Mouse (Mus musculus) neural tube, embryonic 12.5 days (tissue): Measurements from ENCODE around the gene RPS10-NUDT3. TPM values are rescaled to one million over a fixed set of nuclear protein-coding genes. Genes with fewer than 3 reads are reported as not detected.
"Not testable (repeated sequence)": the region's sequence is repeated elsewhere in the genome, so short reads cannot be mapped to it uniquely, and the experiment has no call there.

Experiments used
- ATAC-seq: fragments of 200-750 bp; cut with Nextera tagmentation; 2 replicates; pipeline ENCODE4 v1.8.0; 2017; ENCODE audit warnings: low read depth, mild to moderate bottlenecking, moderate TSS enrichment, moderate library complexity; ENCODE audit not compliant: low FRiP score
- H3K27ac ChIP-seq: fragments of 300-500 bp; sonication (generic); 2 replicates; pipeline ENCODE4 v1.5.1; 2016
- H3K27me3 ChIP-seq: fragments of 300-500 bp; sonication (generic); replicated peaks from 2 replicates; pipeline ENCODE4 v1.6.1; 2016; ENCODE audit warnings: mild to moderate bottlenecking
- H3K36me3 ChIP-seq: fragments of 300-500 bp; sonication (generic); 2 replicates; pipeline ENCODE4 v1.6.1; 2016; ENCODE audit warnings: mild to moderate bottlenecking
- H3K4me1 ChIP-seq: fragments of 300-500 bp; sonication (generic); 2 replicates; pipeline ENCODE4 v1.6.1; 2016
- H3K4me2 ChIP-seq: fragments of 300-500 bp; sonication (generic); replicated peaks from 2 replicates; pipeline ENCODE4 v1.6.1; 2016; ENCODE audit warnings: mild to moderate bottlenecking
- H3K4me3 ChIP-seq: fragments of 300-500 bp; sonication (generic); 2 replicates; pipeline ENCODE4 v1.5.1; 2016
- H3K9ac ChIP-seq: fragments of 300-500 bp; sonication (generic); 2 replicates; pipeline ENCODE4 v1.6.1; 2016; ENCODE audit warnings: mild to moderate bottlenecking
- H3K9me3 ChIP-seq: fragments of 300-500 bp; sonication (generic); 2 replicates; pipeline ENCODE4 v1.6.1; 2016; ENCODE audit warnings: mild to moderate bottlenecking
- WGBS: fragments of 180-500 bp; shearing (Covaris S2); methylation state at CpG from one replicate; pipeline ENCODE4 v1.1.7; 2016; 5-methylcytosine and 5-hydroxymethylcytosine counted together
- polyA plus RNA-seq: library from polyadenylated mRNA; unstranded; fragments of >200 nt; fragmentation: Nextera tagmentation; extraction: Ambion mirVana; gene quantifications from 2 replicates; pipeline ENCODE4 v1.2.1, GENCODE M21; 2016

Gene RPS10-NUDT3
- polyA plus RNA-seq, 1 experiment from 2014 or later, result not detected

DNA sequence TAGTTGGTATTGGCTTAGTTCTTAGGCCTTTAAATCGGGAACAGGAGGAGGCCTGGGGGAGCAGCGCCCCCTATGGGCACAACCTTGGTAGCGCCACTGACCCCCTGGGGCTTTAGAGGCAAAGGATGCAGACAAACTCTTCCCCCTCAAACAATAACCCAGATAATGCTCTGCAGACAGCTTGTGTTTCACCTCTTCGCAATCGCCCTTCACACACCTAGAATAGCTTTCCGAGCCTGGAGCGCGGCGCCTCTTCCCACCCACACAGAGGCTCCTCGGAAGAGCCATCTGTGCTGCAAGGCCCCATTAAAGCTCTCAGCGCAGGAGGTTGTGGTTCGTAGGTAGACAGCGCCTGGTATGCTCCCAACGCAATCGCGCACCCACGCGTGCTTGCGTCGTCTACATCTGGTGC lies 3.9 kb upstream of the RPS10-NUDT3 start:
- peaks cover 30% of the 10 kb centered on the region for H3K4me1 ChIP-seq
- no peak overlapping the region for H3K4me3 ChIP-seq
- no peak overlapping the region for H3K4me2 ChIP-seq
- ATAC-seq, result no peak
- 85% methylated on average over 20 of the region's 20 CpGs for WGBS
- no peaks in the 10 kb centered on the region for H3K9me3 ChIP-seq
- H3K9ac ChIP-seq, result no peak overlapping the region
- no peaks in the 10 kb centered on the region for H3K36me3 ChIP-seq
- no peak overlapping the region for H3K27ac ChIP-seq
- no peaks in the 10 kb centered on the region for H3K27me3 ChIP-seq

- Histone ChIP-seq H3K36me3 (peaks cover 13% of the 10 kb centered on the region), H3K4me3 (no peak overlapping the region), H3K9ac (no peak overlapping the region), H3K4me1 (peaks cover 34% of the 10 kb centered on the region), H3K27ac (no peak overlapping the region), H3K9me3 (no peaks in the 10 kb centered on the region), H3K4me2 (no peak overlapping the region), H3K27me3 (no peaks in the 10 kb centered on the region)
- no peak for ATAC-seq
- WGBS, result 65% methylated on average over 9 of the region's 9 CpGs
Measured at GRCm38 (mm10) chr17:27637333-27637732, 2.3 kb upstream of the RPS10-NUDT3 start.

DNA sequence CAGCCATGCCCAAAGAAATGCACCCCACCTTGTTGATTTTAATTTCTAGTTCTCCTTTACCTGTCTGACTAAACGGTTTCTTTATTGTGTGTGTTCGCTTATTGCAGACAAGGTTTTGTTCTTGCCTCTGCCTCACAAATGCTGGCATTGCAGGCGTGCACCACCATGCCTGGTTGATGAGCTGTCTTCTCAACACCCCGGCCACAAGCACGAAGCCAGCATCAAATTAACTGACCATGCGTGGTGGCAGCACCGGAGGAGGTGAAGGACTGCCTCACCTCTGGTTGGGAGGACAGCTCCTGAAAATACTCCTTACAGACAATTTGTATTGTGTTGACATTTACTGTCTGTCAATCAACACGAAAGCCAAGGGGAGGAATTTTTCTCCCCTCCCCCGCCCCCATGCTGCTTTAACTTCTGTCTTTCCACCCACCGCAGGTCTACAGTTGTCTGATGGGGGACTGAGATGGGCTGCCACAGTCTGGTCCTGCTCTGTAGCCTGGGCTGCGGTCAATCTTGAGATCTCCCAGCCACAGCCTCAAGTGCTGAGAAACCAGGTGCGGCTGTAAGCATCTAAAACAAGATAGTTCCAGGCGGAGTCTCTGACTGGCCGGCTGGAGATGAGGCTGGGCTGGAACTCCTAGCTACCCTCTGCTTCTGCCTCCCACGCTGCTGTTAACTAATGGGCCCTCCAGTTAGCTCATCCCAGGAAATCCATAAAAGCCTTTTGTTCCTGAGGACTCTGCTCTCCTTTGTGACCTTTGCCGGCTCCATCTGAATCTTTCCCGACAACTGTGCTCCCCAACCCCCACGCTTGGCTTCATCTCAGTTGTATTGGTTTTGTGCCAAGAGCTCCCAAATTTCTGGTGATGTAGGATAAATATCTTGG lies 1.4 kb upstream of the RPS10-NUDT3 start, which contains the start of gene Rps10:
Gene Rps10 (minus strand): TSS at position 538 of the 889 bp plus-strand sequence.
- H3K4me2 ChIP-seq, result peak within 1 kb of the TSS; percentile 96
- 0 out of 2 replicates have a peak within 1 kb of the TSS, but pooled peaks have one; percentile 29 for H3K9ac ChIP-seq
- WGBS, result 19% methylated on average over 18 of the region's 18 CpGs
- no peak for ATAC-seq
- peaks cover 22% of the 10 kb centered on the region for H3K36me3 ChIP-seq
- peaks cover 32% of the 10 kb centered on the region for H3K4me1 ChIP-seq
- H3K27me3 ChIP-seq, result no peaks in the 10 kb centered on the region
- 0 out of 2 replicates have a peak within 1 kb of the TSS, but pooled peaks have one; percentile 20 for H3K27ac ChIP-seq
- H3K4me3 ChIP-seq, result peak within 1 kb of the TSS; percentile 76
- no peaks in the 10 kb centered on the region for H3K9me3 ChIP-seq

- Histone ChIP-seq H3K36me3 (peaks cover 31% of the 10 kb centered on the region), H3K4me2 (peak overlapping the region; percentile 96), H3K4me3 (peak overlapping the region; percentile 76), H3K4me1 (peaks cover 32% of the 10 kb centered on the region)
- not testable (repeated sequence) for H3K27me3 ChIP-seq, H3K27ac ChIP-seq, H3K9ac ChIP-seq, ATAC-seq, H3K9me3 ChIP-seq
- 42% methylated on average over 9 of the region's 9 CpGs for WGBS
Measured at GRCm38 (mm10) chr17:27635575-27635903, 517 bp upstream of the RPS10-NUDT3 start.

DNA sequence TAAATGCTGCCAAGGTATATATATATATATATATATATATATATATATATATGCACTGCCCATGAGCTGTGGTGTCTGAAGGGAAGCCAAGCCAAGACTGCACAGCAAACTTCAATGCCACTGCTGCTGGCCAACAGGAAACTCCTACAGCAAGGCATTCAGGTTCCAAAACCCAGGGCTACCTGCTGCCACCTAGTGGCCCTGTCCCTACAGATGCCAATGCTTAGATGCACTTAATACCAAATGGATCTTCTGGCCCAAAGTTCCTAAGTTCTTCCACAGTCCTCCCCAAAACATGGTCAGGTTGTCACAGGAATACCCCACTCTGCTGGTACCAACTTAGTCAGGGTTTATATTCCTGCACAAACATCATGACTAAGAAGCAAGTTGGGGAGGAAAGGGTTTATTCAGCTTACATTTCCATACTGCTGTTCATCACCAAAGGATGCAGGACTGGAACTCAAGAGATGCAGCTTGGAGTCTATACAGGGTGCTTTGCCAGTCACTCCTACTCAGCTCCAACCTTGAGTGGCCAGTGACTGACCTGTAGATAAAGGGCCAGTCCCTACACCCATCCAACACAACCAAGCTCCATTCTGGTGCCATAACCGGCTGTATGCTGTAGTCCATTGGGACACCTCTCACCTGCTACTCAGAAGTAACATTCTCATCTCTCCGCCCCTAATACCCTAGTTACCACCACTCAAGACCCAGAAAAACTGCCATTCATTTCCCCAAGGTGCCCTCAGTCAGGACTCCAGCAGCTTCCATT lies 5.6 kb downstream of the RPS10-NUDT3 start:
- 63% methylated on average over 2 of the region's 2 CpGs for WGBS
- H3K4me1 ChIP-seq, result peaks cover 25% of the 10 kb centered on the region
- no peaks in the 10 kb centered on the region for H3K9me3 ChIP-seq
- peaks cover 42% of the 10 kb centered on the region for H3K36me3 ChIP-seq
- H3K27me3 ChIP-seq, result no peaks in the 10 kb centered on the region
- H3K4me2 ChIP-seq, result no peak overlapping the region
- H3K9ac ChIP-seq, result no peak overlapping the region
- no peak overlapping the region for H3K27ac ChIP-seq
- ATAC-seq, result no peak
- H3K4me3 ChIP-seq, result no peak overlapping the region

DNA sequence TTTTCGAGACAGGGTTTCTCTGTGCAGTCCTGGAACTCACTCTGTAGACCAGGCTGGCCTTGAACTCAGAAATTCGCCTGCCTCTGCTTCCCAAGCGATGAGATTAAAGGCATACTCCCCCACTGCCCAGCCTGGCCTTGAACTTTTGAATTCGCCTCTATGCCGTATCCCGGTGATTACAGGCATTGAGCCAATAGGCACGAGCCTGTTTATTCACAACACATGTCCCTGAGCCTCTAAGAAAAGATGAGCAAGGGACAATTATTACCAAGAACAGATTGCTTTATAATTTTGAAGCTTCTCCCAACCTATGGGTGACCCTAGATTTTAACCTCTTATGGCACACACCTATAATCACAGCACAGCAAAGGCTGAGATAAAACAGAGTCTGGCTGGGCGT lies 6.6 kb downstream of the RPS10-NUDT3 start:
- no peak for ATAC-seq
- Histone ChIP-seq H3K27me3 (no peaks in the 10 kb centered on the region), H3K4me1 (peaks cover 22% of the 10 kb centered on the region), H3K9me3 (no peaks in the 10 kb centered on the region), H3K4me2 (no peak overlapping the region), H3K36me3 (peaks cover 40% of the 10 kb centered on the region), H3K27ac (no peak overlapping the region), H3K4me3 (no peak overlapping the region), H3K9ac (no peak overlapping the region)
- 92% methylated on average over 8 of the region's 8 CpGs for WGBS

GRCm38 (mm10) chr17:27627451-27627850 lies 7.6 kb downstream of the RPS10-NUDT3 start:
- H3K36me3 ChIP-seq, result peaks cover 31% of the 10 kb centered on the region
- 43% methylated on average over 5 of the region's 5 CpGs for WGBS
- H3K4me2 ChIP-seq, result no peak overlapping the region
- no peaks in the 10 kb centered on the region for H3K9me3 ChIP-seq
- no peak for ATAC-seq
- no peaks in the 10 kb centered on the region for H3K27me3 ChIP-seq
- no peak overlapping the region for H3K9ac ChIP-seq
- peaks cover 13% of the 10 kb centered on the region; the same call in 1 of the 2 replicates for H3K4me1 ChIP-seq
- H3K4me3 ChIP-seq, result no peak overlapping the region
- H3K27ac ChIP-seq, result no peak overlapping the region

- no peaks in the 10 kb centered on the region for H3K27me3 ChIP-seq
- H3K4me2 ChIP-seq, result 0 out of 2 replicates have a peak overlapping the region, but pooled peaks have one; percentile 14
- no peak overlapping the region for H3K27ac ChIP-seq
- peaks cover 12% of the 10 kb centered on the region; the same call in 1 of the 2 replicates for H3K4me1 ChIP-seq
- peaks cover 23% of the 10 kb centered on the region for H3K36me3 ChIP-seq
- no peak overlapping the region for H3K9ac ChIP-seq
- no peaks in the 10 kb centered on the region for H3K9me3 ChIP-seq
- ATAC-seq, result no peak
- WGBS, result 17% methylated on average over 5 of the region's 5 CpGs
- no peak overlapping the region for H3K4me3 ChIP-seq
Measured at GRCm38 (mm10) chr17:27626681-27627080, 8.3 kb downstream of the RPS10-NUDT3 start.

GRCm38 (mm10) chr17:27625455-27626251 lies 9.4 kb downstream of the RPS10-NUDT3 start:
- WGBS, result 49% methylated on average over 7 of the region's 7 CpGs
- peaks cover 20% of the 10 kb centered on the region for H3K4me1 ChIP-seq
- H3K36me3 ChIP-seq, result peaks cover 13% of the 10 kb centered on the region
- H3K9me3 ChIP-seq, result no peaks in the 10 kb centered on the region
- no peaks in the 10 kb centered on the region for H3K27me3 ChIP-seq
- H3K4me3 ChIP-seq, result no peak overlapping the region
- H3K27ac ChIP-seq, result no peak overlapping the region
- no peak for ATAC-seq
- no peak overlapping the region for H3K4me2 ChIP-seq
- H3K9ac ChIP-seq, result 0 out of 2 replicates have a peak overlapping the region, but pooled peaks have one; percentile 21

- Histone ChIP-seq H3K4me2 (peak within 1 kb of the TSS; percentile 73), H3K36me3 (peaks cover 1% of the 10 kb centered on the region), H3K27ac (peak within 1 kb of the TSS; percentile 98), H3K4me3 (peak within 1 kb of the TSS; percentile 97), H3K9me3 (no peaks in the 10 kb centered on the region), H3K9ac (peak within 1 kb of the TSS; percentile 99), H3K27me3 (no peaks in the 10 kb centered on the region), H3K4me1 (peaks cover 33% of the 10 kb centered on the region)
- 8% methylated on average over 91 of the region's 91 CpGs for WGBS
- peak; percentile 84 for ATAC-seq
Measured at GRCm38 (mm10) chr17:27623360-27624326, 11.4 kb downstream of the RPS10-NUDT3 start, which contains the start of gene Nudt3. Gene Nudt3, minus strand, starts transcription at chr17:27623495.
